Mouse (Mus musculus) brain, embryonic 14.5 days (tissue): ENCODE data around the gene Tuba1a.

Source experiments
- CTCF ChIP-seq: fragments of 200-500 bp; IDR thresholded peaks from 2 replicates; pipeline ENCODE4 v1.5.1; 2012; ENCODE audit warnings: inconsistent platforms, mild to moderate bottlenecking, moderate library complexity, borderline replicate concordance; ENCODE audit not compliant: insufficient read depth, insufficient read length; ENCODE audit errors: extremely low read depth
- POLR2A ChIP-seq: fragments of 200-500 bp; IDR thresholded peaks from 2 replicates; pipeline ENCODE4 v1.6.1; 2012; ENCODE audit warnings: mild to moderate bottlenecking, inconsistent platforms, borderline replicate concordance; ENCODE audit not compliant: poor library complexity, insufficient read depth, insufficient read length, severe bottlenecking; ENCODE audit errors: extremely low read depth

GRCm38 (mm10) chr15:98976763-98977758, 23.6 kb upstream of the Tuba1a start:
- TF ChIP-seq POLR2A (no peak), CTCF (no peak)
